Mouse (Mus musculus): ENCODE data around the gene Tnk2.

The Tnk2 gene

GRCm38 (mm10) chr16:32643661-32644061 lies at the start of gene Tnk2:
Gene Tnk2 (plus strand): TSS chr16:32643874.
- peak; percentile 91 for DNase-seq (ENCODE audit: low read depth)

DNA sequence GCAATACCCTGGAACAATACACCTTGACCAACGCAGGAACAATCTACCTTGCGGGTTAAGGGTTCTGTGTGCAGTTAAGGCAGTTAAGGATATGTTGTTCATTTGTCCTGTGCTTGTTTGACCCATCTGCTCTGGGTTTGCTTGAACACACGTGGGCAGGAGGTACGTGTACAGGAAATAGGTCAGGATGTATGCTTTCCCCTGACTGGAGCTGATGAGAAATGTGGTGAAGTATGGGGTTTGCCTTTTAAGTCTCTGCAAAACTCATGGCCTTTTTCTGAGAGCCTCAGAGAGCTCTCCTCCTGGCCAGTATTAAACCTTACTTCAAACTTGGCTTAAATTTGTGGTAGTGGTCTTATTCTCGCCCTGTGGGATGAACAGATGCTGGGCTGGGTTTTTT lies 49.8 kb upstream of the Tnk2 start:
- DNase-seq (ENCODE audit: low read depth): peak; percentile 80

- DNase-seq (ENCODE audit: low read depth): peak; percentile 21
These were observed 49.0 kb upstream of the Tnk2 start for GRCm38 (mm10) chr16:32594701-32595100.

DNA sequence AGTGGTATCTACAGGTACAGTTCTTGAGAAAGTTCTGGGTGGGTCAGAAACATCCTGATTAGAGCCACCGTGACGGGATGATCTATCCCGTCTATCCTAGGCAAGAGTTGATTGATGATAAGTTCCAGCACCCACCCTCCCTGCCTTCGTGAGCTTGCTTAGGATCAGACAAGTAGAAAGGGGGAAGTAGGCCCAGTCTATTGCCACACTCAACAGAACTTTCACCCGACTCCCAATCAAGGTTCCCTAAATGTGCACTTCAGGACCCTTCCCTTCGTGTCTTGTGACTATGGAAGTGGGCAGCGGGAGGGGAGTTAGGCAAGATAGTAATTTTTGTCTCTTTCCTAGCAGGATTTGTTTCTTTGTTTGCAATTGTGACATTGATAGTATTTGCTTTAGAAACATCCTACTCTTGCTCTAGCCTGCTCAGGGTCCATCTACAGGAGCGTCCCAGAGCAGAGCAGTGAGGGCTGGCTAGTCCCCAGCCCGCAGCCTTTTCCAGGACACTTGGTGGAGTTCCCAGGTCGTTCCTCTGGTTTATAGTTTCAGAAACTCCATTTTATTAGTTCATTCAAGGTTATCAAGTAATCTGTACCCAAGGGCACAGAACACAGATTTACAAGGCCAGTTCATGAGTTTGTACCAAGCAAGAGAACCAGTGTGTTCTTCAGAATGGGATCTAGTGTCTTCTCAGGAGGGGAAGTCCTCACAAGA lies 48.4 kb upstream of the Tnk2 start:
- DNase-seq (ENCODE audit: low read depth): no peak

- no peak for DNase-seq (ENCODE audit: low read depth)
These were observed 45.7 kb upstream of the Tnk2 start for GRCm38 (mm10) chr16:32597909-32598381.

DNA sequence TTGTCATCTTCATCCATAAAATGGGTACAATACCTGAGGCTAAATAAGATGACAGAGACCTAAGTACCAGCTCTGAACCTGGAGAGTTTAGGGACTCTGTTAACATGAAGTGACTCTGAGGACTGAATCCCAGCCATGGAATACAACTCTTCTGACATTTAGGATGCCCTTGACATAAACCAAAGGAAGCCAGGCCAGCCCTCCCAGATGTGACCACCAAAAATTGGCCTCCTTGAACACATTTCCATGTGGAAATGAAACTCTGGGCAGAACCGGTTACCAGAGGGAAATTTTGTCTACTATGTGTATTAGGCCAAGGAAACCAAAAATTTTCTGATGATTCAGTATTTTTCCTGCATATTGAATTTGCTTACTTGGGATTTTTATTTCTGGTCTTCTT lies 44.5 kb upstream of the Tnk2 start:
- no peak for DNase-seq (ENCODE audit: low read depth)

DNA sequence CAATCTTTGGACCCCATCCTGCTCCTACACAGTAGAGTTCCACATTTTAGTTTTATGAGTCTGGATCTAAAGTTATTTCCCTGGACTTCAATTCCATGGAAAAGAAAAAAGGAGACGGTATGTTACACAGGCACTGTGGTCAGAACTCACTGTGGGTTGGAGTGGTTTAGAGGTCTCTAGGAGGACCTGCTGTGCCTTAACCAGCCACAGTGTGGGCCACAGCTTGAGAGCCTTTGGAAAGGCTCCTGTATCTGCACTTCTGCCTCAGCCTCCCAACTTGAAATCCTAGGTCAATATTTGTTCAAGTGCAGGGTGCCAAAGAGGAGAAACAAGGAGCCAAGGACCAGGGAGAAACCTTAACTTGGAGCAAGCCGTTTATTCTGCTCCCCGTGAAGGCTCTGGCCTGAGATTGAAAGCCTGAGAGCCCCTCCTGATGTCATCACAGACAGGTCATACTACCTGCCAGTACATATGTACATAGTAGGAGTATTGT lies 41.4 kb upstream of the Tnk2 start:
- no peak for DNase-seq (ENCODE audit: low read depth)

GRCm38 (mm10) chr16:32607562-32608343 lies 35.9 kb upstream of the Tnk2 start:
- DNase-seq (ENCODE audit: low read depth): peak; percentile 23

GRCm38 (mm10) chr16:32608344-32608711 lies 35.3 kb upstream of the Tnk2 start:
- no peak for DNase-seq (ENCODE audit: low read depth)

- DNase-seq (ENCODE audit: low read depth): peak; percentile 99
These were observed 34.8 kb upstream of the Tnk2 start, which contains the start of gene Tfrc for GRCm38 (mm10) chr16:32608712-32609400. Gene Tfrc (plus strand): TSS chr16:32608920.

- no peak for DNase-seq (ENCODE audit: low read depth)
These were observed 34.3 kb upstream of the Tnk2 start for GRCm38 (mm10) chr16:32609401-32609779.

GRCm38 (mm10) chr16:32610460-32611255 lies 33.0 kb upstream of the Tnk2 start:
- peak; percentile 34 for DNase-seq (ENCODE audit: low read depth)

DNA sequence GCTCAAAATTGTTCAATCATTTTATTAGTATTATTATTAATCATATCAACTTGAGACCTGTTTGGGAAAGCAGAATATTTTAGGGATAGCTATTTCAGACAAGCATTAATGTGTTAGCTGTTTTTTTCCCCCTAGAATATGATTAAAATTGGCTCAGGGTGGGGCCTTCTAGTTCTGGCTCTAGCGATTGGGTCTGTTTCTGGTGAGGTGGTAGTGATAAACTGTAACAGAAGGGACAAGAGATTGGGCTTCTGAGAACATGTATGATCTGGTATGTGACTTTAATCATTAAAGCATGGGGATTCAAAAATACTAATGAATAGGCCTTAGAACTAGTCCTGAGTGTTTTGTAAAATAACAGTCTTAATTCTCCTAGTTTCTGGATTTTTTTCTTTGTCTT lies 31.6 kb upstream of the Tnk2 start:
- no peak for DNase-seq (ENCODE audit: low read depth)

DNA sequence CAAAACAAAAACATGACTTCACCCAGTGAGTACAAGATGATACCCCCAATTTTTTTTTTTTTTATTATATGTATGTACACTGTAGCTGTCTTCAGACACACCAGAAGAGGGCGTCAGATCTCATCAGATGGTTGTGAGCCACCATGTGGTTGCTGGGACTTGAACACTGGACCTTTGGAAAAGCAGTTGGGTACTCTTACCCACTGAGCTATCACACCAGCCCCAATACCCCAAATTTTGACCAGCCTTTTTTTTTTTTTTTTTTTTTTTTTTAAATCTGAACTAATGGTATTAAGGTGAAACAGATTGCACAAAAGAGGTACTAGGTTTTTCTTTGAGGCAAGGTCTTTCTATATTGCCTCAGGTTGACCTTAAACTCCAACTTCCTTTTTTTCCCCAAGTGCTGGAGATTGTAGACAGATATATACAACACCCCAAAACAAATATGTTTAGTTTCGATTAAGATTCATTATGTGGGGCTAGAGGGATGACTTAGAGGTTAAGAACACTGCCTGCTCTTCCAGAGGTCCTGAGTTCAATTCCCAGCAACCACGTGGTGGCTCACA lies 30.3 kb upstream of the Tnk2 start:
- peak; percentile 26 for DNase-seq (ENCODE audit: low read depth)

DNA sequence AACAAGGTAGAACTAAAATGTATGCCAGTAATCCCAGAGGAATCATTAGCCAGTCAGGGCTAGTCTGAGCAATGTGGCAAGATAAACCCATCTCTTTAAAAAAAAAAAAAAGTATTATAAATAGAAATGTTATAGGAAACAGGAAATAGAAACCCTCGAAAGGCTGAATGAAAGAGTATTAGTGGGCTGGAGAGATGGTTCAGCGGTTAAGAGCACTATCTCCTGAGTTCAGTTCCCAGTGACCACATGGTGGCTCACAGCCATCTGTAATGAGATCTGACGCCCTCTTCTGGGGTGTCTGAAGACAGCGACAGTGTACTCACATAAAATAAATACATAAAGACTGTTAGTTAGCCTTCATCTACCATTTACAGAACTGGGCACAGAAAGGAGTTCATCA lies 29.6 kb upstream of the Tnk2 start:
- DNase-seq (ENCODE audit: low read depth): peak; percentile 64

- DNase-seq (ENCODE audit: low read depth): no peak
These were observed 24.7 kb upstream of the Tnk2 start for GRCm38 (mm10) chr16:32618946-32619345.

DNA sequence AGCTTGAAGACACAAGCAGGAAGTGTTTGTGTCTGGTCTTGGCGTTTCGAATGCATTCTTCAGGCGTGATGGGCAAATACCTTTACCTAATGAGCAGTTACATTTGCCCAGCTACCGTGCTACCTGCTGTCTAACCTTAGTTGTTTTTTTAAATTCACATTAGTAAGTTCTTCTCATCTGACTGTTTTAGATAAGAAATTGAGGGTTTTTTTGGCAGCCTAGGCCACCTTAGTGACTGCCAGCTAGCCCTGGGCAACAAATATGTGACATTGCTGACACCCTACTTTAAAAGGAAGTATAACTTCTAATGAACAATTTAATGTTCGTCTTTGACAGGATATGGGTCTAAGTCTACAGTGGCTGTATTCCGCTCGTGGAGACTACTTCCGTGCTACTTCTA lies 15.5 kb upstream of the Tnk2 start:
- no peak for DNase-seq (ENCODE audit: low read depth)

GRCm38 (mm10) chr16:32632328-32632824 lies 11.3 kb upstream of the Tnk2 start:
- peak; percentile 31 for DNase-seq (ENCODE audit: low read depth)

- no peak for DNase-seq (ENCODE audit: low read depth)
These were observed 10.1 kb upstream of the Tnk2 start for GRCm38 (mm10) chr16:32633486-32634012.

- DNase-seq (ENCODE audit: low read depth): no peak
These were observed 9.5 kb upstream of the Tnk2 start for GRCm38 (mm10) chr16:32634183-32634582.

DNA sequence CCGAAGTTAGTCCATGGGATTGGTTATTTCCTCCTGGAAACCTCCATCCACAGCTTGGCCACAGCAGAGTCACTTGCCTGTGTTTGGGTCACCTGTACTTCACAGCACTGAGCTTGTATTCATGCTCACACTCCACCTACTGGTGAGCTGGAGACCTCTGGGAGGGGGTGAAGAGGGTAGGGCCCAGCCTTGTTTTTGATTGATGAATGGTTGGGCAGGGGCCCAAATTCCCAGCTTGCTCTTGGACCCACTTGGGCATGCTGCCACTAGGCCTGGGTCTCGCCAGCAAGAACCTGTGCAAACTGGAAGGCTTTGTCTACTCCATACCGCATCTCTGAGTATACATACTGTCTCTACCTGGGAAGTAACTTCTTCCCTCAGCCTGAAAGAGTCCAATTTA lies 8.4 kb upstream of the Tnk2 start:
- DNase-seq (ENCODE audit: low read depth): no peak

Data from induced T-regulatory cell, adult 2 months (primary cell).